Mouse (Mus musculus): ENCODE measurements around the gene Entpd3. TPM values are rescaled to one million over a fixed set of nuclear protein-coding genes. Genes with fewer than 3 reads are reported as not detected.

The Entpd3 gene
- polyA plus RNA-seq, 1 experiment from 2014 or later, result not detected

DNA sequence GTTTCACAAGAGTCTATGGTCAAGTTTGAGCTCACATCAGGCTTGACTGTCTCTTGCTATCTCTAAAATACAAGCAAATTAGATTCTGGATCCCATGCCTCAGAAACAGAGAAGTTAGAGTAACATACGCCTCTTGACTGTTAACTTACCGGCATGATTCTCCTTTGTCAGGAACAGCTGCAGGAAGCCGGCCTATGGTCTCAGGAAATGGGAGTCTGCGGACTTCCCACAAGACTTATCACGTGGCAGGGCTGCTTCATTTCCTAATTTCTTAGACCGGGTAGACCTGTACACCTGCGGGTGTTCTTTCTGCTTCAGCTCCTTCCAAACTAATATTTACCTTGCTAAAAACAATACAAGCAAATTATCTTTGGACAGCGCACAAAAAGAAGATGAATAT, 22.9 kb upstream of the Entpd3 start:
- H3K4me3 ChIP-seq (ENCODE audit: low read depth, low read length), result no peak overlapping the region
- no peaks in the 10 kb centered on the region for H3K36me3 ChIP-seq (replicated peaks; ENCODE audit: insufficient read depth, low read length)
- no peaks in the 10 kb centered on the region for H3K27me3 ChIP-seq (ENCODE audit: insufficient read depth, low read length)
- H3K27ac ChIP-seq (ENCODE audit: low read depth), result no peak overlapping the region
- no peaks in the 10 kb centered on the region for H3K9me3 ChIP-seq (ENCODE audit: low read length)
- DNase-seq (no peak), ATAC-seq (no peak)
- TF ChIP-seq CTCF (IDR thresholded peaks at IDR 0.05; ENCODE audit: low read depth), result no peak
- no peak for TF ChIP-seq EP300 (IDR thresholded peaks at IDR 0.05; ENCODE audit: low read depth)
- no peak overlapping the region for H3K9ac ChIP-seq (replicated peaks)
- no peaks in the 10 kb centered on the region for H3K4me1 ChIP-seq (ENCODE audit: insufficient read depth)
- H3K4me2 ChIP-seq (ENCODE audit: low read depth, low read length), result no peak overlapping the region
- WGBS (ENCODE audit: insufficient replicate concordance), result 23% methylated on average over 8 of the region's 8 CpGs

DNA sequence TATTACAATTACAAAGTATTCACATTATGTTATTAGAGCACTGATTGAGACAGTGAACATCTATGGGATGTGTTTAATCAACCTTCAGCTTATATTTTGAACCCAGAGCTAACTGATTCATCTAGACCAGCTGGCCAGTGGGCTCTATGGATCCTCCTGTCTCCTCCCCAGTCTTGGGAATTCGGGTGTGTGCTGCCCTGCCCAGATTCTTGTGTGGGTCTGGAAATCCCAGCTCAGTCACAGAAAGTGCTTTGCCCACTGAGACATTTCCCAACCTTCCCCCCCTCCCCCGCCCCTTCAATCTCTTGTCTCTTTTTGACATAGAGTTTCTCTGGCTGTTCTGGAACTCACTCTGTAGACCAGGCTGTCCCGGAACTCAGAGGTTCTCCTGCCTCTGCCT, 20.7 kb upstream of the Entpd3 start:
- WGBS (ENCODE audit: insufficient replicate concordance), result 70% methylated on average over 3 of the region's 3 CpGs

DNA sequence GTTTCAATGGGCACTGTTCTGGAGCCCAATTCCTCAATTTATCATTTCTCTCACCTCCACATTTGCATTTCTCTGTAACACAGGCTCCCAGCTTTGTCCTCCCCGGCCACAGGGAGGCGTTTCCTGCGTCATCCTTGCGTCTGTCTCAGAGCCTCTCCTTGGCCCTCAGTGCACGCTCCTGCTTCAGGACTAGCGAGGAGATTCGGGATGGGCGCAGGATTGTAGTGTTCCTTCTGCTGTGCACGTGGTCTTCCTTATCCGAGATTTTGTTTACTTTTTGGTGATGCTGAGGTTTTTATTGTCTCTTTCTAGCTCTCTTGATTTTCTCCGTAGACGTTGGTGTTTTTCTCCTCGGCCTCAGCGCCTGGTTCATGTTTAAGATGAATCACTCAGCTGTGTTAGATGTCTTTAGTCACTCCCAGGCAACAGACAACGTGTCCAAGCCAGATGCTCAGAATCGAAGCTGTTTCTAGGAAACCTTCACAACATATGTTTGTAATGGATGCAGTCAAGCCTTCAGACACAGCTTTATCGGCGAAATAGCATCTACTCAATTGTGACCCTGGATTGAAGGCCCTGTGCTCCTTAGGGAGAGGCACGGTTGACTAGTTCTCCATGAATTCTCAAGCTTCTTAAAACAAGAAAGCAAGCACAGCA, 20.0 kb upstream of the Entpd3 start:
- Histone ChIP-seq H3K4me2 (ENCODE audit: low read depth, low read length) (no peak overlapping the region), H3K4me3 (ENCODE audit: low read depth, low read length) (no peak overlapping the region), H3K27me3 (ENCODE audit: insufficient read depth, low read length) (no peaks in the 10 kb centered on the region), H3K9ac (replicated peaks) (no peak overlapping the region), H3K36me3 (replicated peaks; ENCODE audit: insufficient read depth, low read length) (no peaks in the 10 kb centered on the region), H3K9me3 (ENCODE audit: low read length) (no peaks in the 10 kb centered on the region), H3K27ac (ENCODE audit: low read depth) (no peak overlapping the region), H3K4me1 (ENCODE audit: insufficient read depth) (no peaks in the 10 kb centered on the region)
- TF ChIP-seq CTCF (IDR thresholded peaks at IDR 0.05; ENCODE audit: low read depth) (no peak), EP300 (IDR thresholded peaks at IDR 0.05; ENCODE audit: low read depth) (no peak)
- ATAC-seq (no peak), DNase-seq (no peak)
- 64% methylated on average over 19 of the region's 19 CpGs for WGBS (ENCODE audit: insufficient replicate concordance)

More for the DNA sequence above, 20.7 kb upstream of the Entpd3 start:
- DNase-seq, result no peak
- H3K4me3 ChIP-seq (ENCODE audit: low read depth, low read length), result no peak overlapping the region
- no peaks in the 10 kb centered on the region for H3K36me3 ChIP-seq (replicated peaks; ENCODE audit: insufficient read depth, low read length)
- H3K9ac ChIP-seq (replicated peaks), result no peak overlapping the region
- H3K27ac ChIP-seq (ENCODE audit: low read depth), result no peak overlapping the region
- no peak for ATAC-seq
- no peaks in the 10 kb centered on the region for H3K27me3 ChIP-seq (ENCODE audit: insufficient read depth, low read length)
- no peak for TF ChIP-seq EP300 (IDR thresholded peaks at IDR 0.05; ENCODE audit: low read depth)
- TF ChIP-seq CTCF (IDR thresholded peaks at IDR 0.05; ENCODE audit: low read depth), result no peak
- no peak overlapping the region for H3K4me2 ChIP-seq (ENCODE audit: low read depth, low read length)
- H3K4me1 ChIP-seq (ENCODE audit: insufficient read depth), result no peaks in the 10 kb centered on the region
- H3K9me3 ChIP-seq (ENCODE audit: low read length), result no peaks in the 10 kb centered on the region

DNA sequence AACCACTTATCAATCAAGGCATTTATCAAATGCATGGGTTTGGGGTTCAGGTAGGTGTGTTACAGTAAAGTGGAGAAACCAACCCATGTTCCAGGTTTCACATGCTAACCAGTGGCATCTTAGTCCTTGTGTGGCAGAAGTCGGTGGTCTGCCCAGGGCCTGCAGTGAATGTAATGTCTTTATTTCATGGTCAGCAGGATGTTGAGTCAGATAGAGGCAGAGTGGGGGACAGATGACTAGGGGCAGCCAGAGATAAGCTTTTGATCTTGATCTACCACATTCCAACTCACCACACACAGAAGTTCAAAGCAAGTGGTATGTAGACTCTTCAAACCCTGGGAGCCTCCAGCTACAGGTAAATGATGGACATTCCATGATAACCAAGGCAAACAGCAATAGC, 18.5 kb upstream of the Entpd3 start:
- ATAC-seq, result no peak
- no peaks in the 10 kb centered on the region for H3K4me1 ChIP-seq (ENCODE audit: insufficient read depth)
- H3K4me2 ChIP-seq (ENCODE audit: low read depth, low read length), result no peak overlapping the region
- H3K27me3 ChIP-seq (ENCODE audit: insufficient read depth, low read length), result no peaks in the 10 kb centered on the region
- H3K9me3 ChIP-seq (ENCODE audit: low read length), result no peaks in the 10 kb centered on the region
- 74% methylated on average over 1 of the region's 1 CpGs for WGBS (ENCODE audit: insufficient replicate concordance)
- no peak overlapping the region for H3K27ac ChIP-seq (ENCODE audit: low read depth)
- no peak for TF ChIP-seq EP300 (IDR thresholded peaks at IDR 0.05; ENCODE audit: low read depth)
- TF ChIP-seq CTCF (IDR thresholded peaks at IDR 0.05; ENCODE audit: low read depth), result no peak
- H3K4me3 ChIP-seq (ENCODE audit: low read depth, low read length), result no peak overlapping the region
- DNase-seq, result no peak
- H3K36me3 ChIP-seq (replicated peaks; ENCODE audit: insufficient read depth, low read length), result no peaks in the 10 kb centered on the region
- no peak overlapping the region for H3K9ac ChIP-seq (replicated peaks)

DNA sequence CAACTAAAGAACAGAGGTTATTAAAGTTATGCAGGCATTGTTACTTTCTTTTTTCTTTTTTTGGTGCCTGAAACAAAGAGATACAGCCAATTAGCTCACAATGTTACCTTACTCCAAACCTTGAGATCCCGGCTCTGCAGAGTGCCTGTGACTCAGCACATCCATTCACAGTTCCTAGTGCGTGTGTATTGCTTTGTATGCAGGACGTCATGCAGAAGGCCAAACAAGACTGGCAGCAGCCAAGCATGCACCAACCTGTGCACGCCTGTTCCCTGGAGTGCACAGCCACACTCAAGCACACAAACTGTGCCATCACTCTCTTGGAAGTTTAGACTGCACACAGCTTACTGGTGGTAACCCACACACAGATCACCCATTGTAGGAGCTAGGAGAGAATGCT, 12.3 kb upstream of the Entpd3 start:
- Histone ChIP-seq H3K9me3 (ENCODE audit: low read length) (no peaks in the 10 kb centered on the region), H3K4me3 (ENCODE audit: low read depth, low read length) (no peak overlapping the region), H3K27ac (ENCODE audit: low read depth) (no peak overlapping the region), H3K9ac (replicated peaks) (no peak overlapping the region), H3K27me3 (ENCODE audit: insufficient read depth, low read length) (no peaks in the 10 kb centered on the region), H3K4me2 (ENCODE audit: low read depth, low read length) (no peak overlapping the region), H3K4me1 (ENCODE audit: insufficient read depth) (no peaks in the 10 kb centered on the region), H3K36me3 (replicated peaks; ENCODE audit: insufficient read depth, low read length) (no peaks in the 10 kb centered on the region)
- TF ChIP-seq EP300 (IDR thresholded peaks at IDR 0.05; ENCODE audit: low read depth) (no peak), CTCF (IDR thresholded peaks at IDR 0.05; ENCODE audit: low read depth) (no peak)
- DNase-seq (no peak), ATAC-seq (no peak)
- 73% methylated on average over 4 of the region's 4 CpGs for WGBS (ENCODE audit: insufficient replicate concordance)

DNA sequence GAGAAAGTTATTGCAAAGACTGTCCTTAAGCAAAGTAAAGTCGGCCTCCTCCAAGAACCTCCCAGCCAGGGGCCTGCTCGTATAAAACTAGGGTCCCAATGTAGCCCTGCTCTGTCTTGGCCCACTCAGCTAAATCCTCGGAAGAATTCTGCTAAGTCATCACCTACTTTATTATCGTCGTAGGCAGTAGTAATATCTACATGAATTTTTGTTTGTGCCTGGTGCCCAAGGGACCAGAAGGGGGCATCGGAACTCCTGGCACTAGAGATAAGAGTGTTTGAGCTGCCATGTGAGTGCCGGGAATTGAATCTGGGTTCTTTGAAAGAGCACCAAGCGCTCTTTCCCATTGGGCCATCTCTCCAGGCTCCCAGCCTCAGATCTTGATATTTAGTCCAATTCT, 11.7 kb upstream of the Entpd3 start:
- no peak overlapping the region for H3K4me3 ChIP-seq (ENCODE audit: low read depth, low read length)
- no peak overlapping the region for H3K9ac ChIP-seq (replicated peaks)
- H3K9me3 ChIP-seq (ENCODE audit: low read length), result no peaks in the 10 kb centered on the region
- H3K27me3 ChIP-seq (ENCODE audit: insufficient read depth, low read length), result no peaks in the 10 kb centered on the region
- H3K36me3 ChIP-seq (replicated peaks; ENCODE audit: insufficient read depth, low read length), result no peaks in the 10 kb centered on the region
- H3K4me2 ChIP-seq (ENCODE audit: low read depth, low read length), result no peak overlapping the region
- 79% methylated on average over 8 of the region's 8 CpGs for WGBS (ENCODE audit: insufficient replicate concordance)
- no peaks in the 10 kb centered on the region for H3K4me1 ChIP-seq (ENCODE audit: insufficient read depth)
- no peak for ATAC-seq
- no peak for TF ChIP-seq EP300 (IDR thresholded peaks at IDR 0.05; ENCODE audit: low read depth)
- TF ChIP-seq CTCF (IDR thresholded peaks at IDR 0.05; ENCODE audit: low read depth), result no peak
- no peak for DNase-seq
- H3K27ac ChIP-seq (ENCODE audit: low read depth), result no peak overlapping the region

Measured in liver, postnatal 0 days (tissue).